Comparison of ENCODE assay signal across 28 mouse cellular contexts in genomic region chr5:25069815-25070214, GRCm38 (mm10). TPM values are rescaled to one million over a fixed set of nuclear protein-coding genes. Genes with fewer than 3 reads are reported as not detected.
DNase-seq lines count a peak whose midpoint lies in the region; ATAC-seq and TF ChIP-seq lines count a peak whose summit lies in the region.
"Had no signal": no experiment of that assay in that cellular context is flagged by ENCODE, and none has a peak within 500 bp of the region (broad histone marks: within the 10 kb centered on the region; RNA-seq: fewer than 3 reads in every experiment).

No protein-coding gene starts in this region.

- H3K36me3 ChIP-seq in thymus, adult 2 months (ENCODE audit: control insufficient read depth, insufficient read depth, low read length), result no peaks in the 10 kb centered on the region
- H3K36me3 ChIP-seq in stomach, postnatal 0 days (ENCODE audit: control insufficient read depth, insufficient read depth, low read length), result no peaks in the 10 kb centered on the region
- H3K36me3 ChIP-seq: embryonic facial prominence, embryonic 12.5 days; heart, embryonic 13.5 days; kidney, embryonic 15.5 days; limb, embryonic 12.5 days; midbrain, embryonic 10.5 days; neural tube, embryonic 12.5 days had no signal

- no peak overlapping the region for H3K4me3 ChIP-seq in layer of hippocampus, adult 2 months
- H3K4me3 ChIP-seq in thymus, adult 2 months (ENCODE audit: control insufficient read depth, insufficient read depth, low read length), result no peak overlapping the region
- H3K4me3 ChIP-seq in stomach, postnatal 0 days (ENCODE audit: low read depth, low read length), result no peak overlapping the region
- H3K4me3 ChIP-seq: embryonic facial prominence, embryonic 12.5 days; heart, embryonic 13.5 days; kidney, embryonic 15.5 days; limb, embryonic 12.5 days; midbrain, embryonic 10.5 days; myocyte; neural tube, embryonic 12.5 days had no signal

- H3K27ac ChIP-seq in layer of hippocampus, adult 2 months, result 0 out of 2 replicates have a peak overlapping the region, but pooled peaks have one; percentile 1
- H3K27ac ChIP-seq in thymus, adult 2 months (ENCODE audit: control insufficient read depth, insufficient read depth, low read length), result peak overlapping the region; percentile 15; the same call in 1 of the 2 replicates
- H3K27ac ChIP-seq in stomach, postnatal 0 days (replicated peaks), result peak overlapping the region; percentile 56; the same call in 1 of the 2 replicates
- H3K27ac ChIP-seq: embryonic facial prominence, embryonic 12.5 days; heart, embryonic 13.5 days; hindbrain, embryonic 14.5 days; kidney, embryonic 15.5 days; limb, embryonic 12.5 days; liver, embryonic 14.5 days; midbrain, embryonic 10.5 days; neural tube, embryonic 12.5 days had no signal

- no peak for TF ChIP-seq EP300 in stomach, postnatal 0 days (optimal IDR thresholded peaks at IDR 0.05)

- no peak for TF ChIP-seq POLR2A in thymus, adult 2 months (IDR thresholded peaks at IDR 0.05; ENCODE audit: control insufficient read depth, extremely low read depth, insufficient read depth, low read length, poor library complexity)

- no peak overlapping the region for H3K4me2 ChIP-seq in stomach, postnatal 0 days (replicated peaks; ENCODE audit: low read depth)
- H3K4me2 ChIP-seq: embryonic facial prominence, embryonic 12.5 days; heart, embryonic 13.5 days; hindbrain, embryonic 14.5 days; kidney, embryonic 15.5 days; limb, embryonic 12.5 days; neural tube, embryonic 12.5 days had no signal

- peak; percentile 41 for ATAC-seq in stomach, postnatal 0 days (ENCODE audit: low FRiP score, low TSS enrichment)
- ATAC-seq: forebrain, embryonic 14.5 days had no signal

- no peak for DNase-seq in layer of hippocampus, adult 2 months (ENCODE audit: low spot score in 2 of 2)
- no peak for DNase-seq in layer of hippocampus, adult 11-12 months (ENCODE audit: low spot score)
- no peak for DNase-seq in thymus, adult 2 months
- no peak for DNase-seq in thymus, adult 18-20 months
- peak; percentile 77 for DNase-seq in lung, postnatal 25 days (ENCODE audit: low spot score)
- peak; percentile 51 for DNase-seq in stomach, postnatal 0 days (ENCODE audit: low spot score)
- no peak for DNase-seq in kidney, postnatal 10 days
- no peak for DNase-seq in heart, adult 8-10 months (ENCODE audit: low spot score)
- DNase-seq: adrenal gland, postnatal 14 days; cerebellum, adult 11 months; cerebellum, adult 9-10 months; cerebellum, postnatal 36 days; embryo, embryonic 11 days; gastrocnemius, postnatal 14 days; kidney, adult 18-20 months; layer of hippocampus, postnatal 36 days; right cerebral cortex, postnatal 4 days; thymus, postnatal 36 days had no signal

- 65% methylated on average over 5 of the region's 5 CpGs for WGBS in thymus, adult 2 months
- WGBS in stomach, postnatal 0 days, result 50% methylated on average over 5 of the region's 5 CpGs

- no peaks in the 10 kb centered on the region for H3K27me3 ChIP-seq in thymus, adult 2 months (ENCODE audit: control insufficient read depth, insufficient read depth, low read length)
- no peaks in the 10 kb centered on the region for H3K27me3 ChIP-seq in stomach, postnatal 0 days (ENCODE audit: control insufficient read depth, insufficient read depth, low read length)
- H3K27me3 ChIP-seq: embryonic facial prominence, embryonic 12.5 days; heart, embryonic 13.5 days; kidney, embryonic 15.5 days; limb, embryonic 12.5 days; neural tube, embryonic 12.5 days had no signal

- no peak overlapping the region for H3K9ac ChIP-seq in stomach, postnatal 0 days (ENCODE audit: low read length)
- H3K9ac ChIP-seq: embryonic facial prominence, embryonic 12.5 days; heart, embryonic 13.5 days; hindbrain, embryonic 14.5 days; kidney, embryonic 15.5 days; limb, embryonic 12.5 days; liver, embryonic 14.5 days; neural tube, embryonic 12.5 days had no signal

- H3K4me1 ChIP-seq in thymus, adult 2 months (replicated peaks; ENCODE audit: control insufficient read depth, insufficient read depth, low read length), result no peaks in the 10 kb centered on the region
- peaks cover 21% of the 10 kb centered on the region for H3K4me1 ChIP-seq in stomach, postnatal 0 days (replicated peaks; ENCODE audit: control insufficient read depth, insufficient read depth)
- H3K4me1 ChIP-seq: embryonic facial prominence, embryonic 12.5 days; limb, embryonic 12.5 days; neural tube, embryonic 12.5 days had no signal

- no peak for TF ChIP-seq CTCF in layer of hippocampus, adult 2 months (conservative IDR thresholded peaks at IDR 0.05)
- TF ChIP-seq CTCF in thymus, adult 2 months (IDR thresholded peaks at IDR 0.05; ENCODE audit: borderline replicate concordance, control insufficient read depth, extremely low read depth, insufficient read depth, low read length, poor library complexity), result no peak
- no peak for TF ChIP-seq CTCF in stomach, postnatal 0 days (IDR thresholded peaks at IDR 0.05; ENCODE audit: low read depth)

- no peaks in the 10 kb centered on the region for H3K9me3 ChIP-seq in stomach, postnatal 0 days (ENCODE audit: control insufficient read depth, low read length)
- H3K9me3 ChIP-seq: embryonic facial prominence, embryonic 12.5 days; heart, embryonic 13.5 days; kidney, embryonic 15.5 days; limb, embryonic 12.5 days; midbrain, embryonic 10.5 days; neural tube, embryonic 12.5 days had no signal

RNA-seq across cellular contexts. Expression of gene Prkag2, which starts 30.6 kb away (rescaled TPM):
- total RNA-seq in layer of hippocampus, adult 2 months (2021), result 100 to 1,000 TPM; 177 to 193 TPM
- 21.4 and 23.5 TPM in 2 replicates for polyA plus RNA-seq in thymus, adult 2 months (2012; rRNA removed)
- 33.4 and 33.9 TPM in 2 replicates for polyA plus RNA-seq in stomach, postnatal 0 days (2015; fragmentation: Nextera tagmentation; extraction: Ambion mirVana)
- total RNA-seq in heart, adult 8-10 months (2022), result 10 to 100 TPM; 26.9 to 39.0 (median 30.5) TPM

Comparison
In these comparisons a context has a peak if more than half of its experiments do, and no peak if none do; other contexts are left out.
1. DNase-seq: peak in lung, postnatal 25 days (single experiment) and stomach, postnatal 0 days (single experiment); none in layer of hippocampus, adult 2 months (0 of 2), layer of hippocampus, adult 11-12 months (single experiment), thymus, adult 2 months (single experiment), thymus, adult 18-20 months (0 of 2), kidney, postnatal 10 days (single experiment) and heart, adult 8-10 months (single experiment).
2. H3K27ac ChIP-seq: peak in every context shown above with its lines; median percentile 56 in stomach, postnatal 0 days; 15 in thymus, adult 2 months; 1 in layer of hippocampus, adult 2 months.
3. RNA of gene Prkag2, which starts 30.6 kb away (total RNA-seq): 177 to 193 TPM in layer of hippocampus, adult 2 months; 26.9 to 39.0 TPM in heart, adult 8-10 months; every median in the first group is over 4 times any median in the second.